Mouse (Mus musculus) limb, embryonic 10.5 days (tissue): ENCODE results near the gene Ppp1r13l. TPM values are rescaled to one million over a fixed set of nuclear protein-coding genes. Genes with fewer than 3 reads are reported as not detected.
A peak's percentile ranks its signal among the peaks of the same experiment; 100 is the strongest.

Source experiments
- DNase-seq: peaks from one replicate; pipeline ENCODE4 v3.0.0-alpha.2; 2017; ENCODE audit warnings: low spot score
- H3K27ac ChIP-seq: fragments of 300-500 bp; sonication (generic); 2 replicates; pipeline ENCODE4 v1.5.1; 2016; ENCODE audit warnings: mild to moderate bottlenecking
- H3K27me3 ChIP-seq: fragments of 300-500 bp; sonication (generic); 2 replicates; pipeline ENCODE4 v1.6.1; 2016; ENCODE audit warnings: low read depth, mild to moderate bottlenecking; ENCODE audit not compliant: poor library complexity, severe bottlenecking
- H3K36me3 ChIP-seq: fragments of 300-500 bp; sonication (generic); 2 replicates; pipeline ENCODE4 v1.6.1; 2016; ENCODE audit warnings: mild to moderate bottlenecking, moderate library complexity
- H3K4me1 ChIP-seq: fragments of 300-500 bp; sonication (generic); 2 replicates; pipeline ENCODE4 v1.6.1; 2016
- H3K4me3 ChIP-seq: fragments of 300-500 bp; sonication (generic); 2 replicates; pipeline ENCODE4 v1.5.1; 2016; ENCODE audit warnings: mild to moderate bottlenecking, moderate library complexity
- H3K9me3 ChIP-seq: fragments of 300-500 bp; sonication (generic); replicated peaks from 2 replicates; pipeline ENCODE4 v1.6.1; 2016; ENCODE audit warnings: mild to moderate bottlenecking
- WGBS: fragments of 180-500 bp; shearing (Covaris S2); methylation state at CpG from one replicate; pipeline ENCODE4 v1.1.7; 2016; 5-methylcytosine and 5-hydroxymethylcytosine counted together
- polyA plus RNA-seq: library from polyadenylated mRNA; unstranded; fragments of >200 nt; fragmentation: Nextera tagmentation; extraction: Ambion mirVana; gene quantifications from 2 replicates; pipeline ENCODE4 v1.2.1, GENCODE M21; 2016

The Ppp1r13l gene
- polyA plus RNA-seq, 1 experiment from 2014 or later, result 7.0 TPM

DNA sequence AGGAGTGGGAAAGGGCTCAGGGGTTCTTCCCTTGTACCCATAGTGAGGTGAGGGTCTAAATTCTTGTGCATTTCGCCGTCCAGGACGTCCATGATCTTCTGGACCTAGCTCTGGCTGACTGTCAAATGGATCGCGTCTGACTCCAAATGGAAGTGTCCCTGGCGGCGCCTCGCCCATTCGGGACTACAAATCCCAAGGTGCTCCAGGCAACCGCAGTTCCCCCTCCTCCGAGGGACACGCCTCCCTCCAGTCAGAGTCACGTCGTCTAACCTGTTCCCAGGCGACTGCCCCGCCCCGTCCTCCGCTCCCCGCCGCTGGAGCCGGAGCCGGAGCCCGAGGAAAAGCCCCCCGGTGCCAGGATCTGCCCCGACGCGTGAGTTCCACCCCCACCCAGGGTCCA is 1.4 kb downstream of the Ppp1r13l start:
- peak; percentile 87 for DNase-seq
- no peaks in the 10 kb centered on the region for H3K9me3 ChIP-seq
- H3K27ac ChIP-seq, result peak overlapping the region; percentile 43
- H3K4me3 ChIP-seq, result peak overlapping the region; percentile 87
- peaks cover 37% of the 10 kb centered on the region for H3K4me1 ChIP-seq
- peaks cover 26% of the 10 kb centered on the region for H3K27me3 ChIP-seq
- peaks cover 24% of the 10 kb centered on the region for H3K36me3 ChIP-seq
- WGBS, result under 1% methylated on average over 27 of the region's 27 CpGs

DNA sequence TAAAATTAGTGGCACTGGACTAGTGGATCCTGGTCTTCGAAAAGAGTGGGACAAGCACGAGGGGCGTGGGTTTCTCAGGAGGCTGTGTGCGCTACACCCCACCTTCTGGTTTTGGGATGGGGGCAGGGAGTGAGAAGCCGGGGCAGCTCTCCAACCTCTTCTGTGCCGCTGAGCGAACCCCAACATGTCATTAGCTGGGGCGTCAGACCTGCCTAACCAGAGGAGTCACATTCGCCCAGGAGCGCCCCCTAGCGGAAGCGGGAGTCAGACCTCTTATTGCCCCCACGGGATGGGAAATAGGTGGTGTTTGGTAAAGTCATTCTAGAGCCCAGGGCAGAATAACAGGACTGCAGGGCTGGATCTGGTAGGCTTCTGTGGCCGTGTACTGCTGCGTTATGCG is 2.2 kb downstream of the Ppp1r13l start:
- no peak overlapping the region for H3K27ac ChIP-seq
- H3K4me1 ChIP-seq, result peaks cover 37% of the 10 kb centered on the region
- peaks cover 26% of the 10 kb centered on the region for H3K27me3 ChIP-seq

DNA sequence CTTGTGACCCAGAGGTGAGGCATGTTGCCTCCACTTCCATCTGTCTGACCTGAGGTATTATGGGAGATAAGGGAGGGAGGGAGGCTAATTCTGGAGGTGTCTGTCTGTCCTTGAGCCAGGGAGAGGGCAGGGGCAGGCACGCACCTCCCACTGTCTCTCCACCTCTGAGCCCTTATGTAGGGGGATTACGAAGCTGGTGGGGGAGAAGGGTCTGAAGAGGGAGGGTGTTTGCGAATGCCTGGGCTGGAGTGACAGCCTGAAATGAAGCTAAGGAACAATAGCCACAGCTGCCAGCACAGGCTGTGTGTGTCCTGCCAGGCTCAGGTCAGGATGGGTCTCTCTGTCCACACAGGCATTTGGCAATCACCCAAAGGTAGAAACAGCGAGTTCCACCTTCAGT is 2.7 kb downstream of the Ppp1r13l start:
- H3K27me3 ChIP-seq, result peaks cover 26% of the 10 kb centered on the region
- H3K36me3 ChIP-seq, result peaks cover 11% of the 10 kb centered on the region
- DNase-seq, result no peak
- WGBS, result 56% methylated on average over 4 of the region's 4 CpGs
- no peak overlapping the region for H3K27ac ChIP-seq
- H3K9me3 ChIP-seq, result no peaks in the 10 kb centered on the region
- peak overlapping the region; percentile 18 for H3K4me3 ChIP-seq
- H3K4me1 ChIP-seq, result peaks cover 37% of the 10 kb centered on the region

More for the DNA sequence above, 2.2 kb downstream of the Ppp1r13l start:
- H3K36me3 ChIP-seq, result peaks cover 16% of the 10 kb centered on the region
- DNase-seq, result peak; percentile 81
- peak overlapping the region; percentile 87 for H3K4me3 ChIP-seq
- H3K9me3 ChIP-seq, result no peaks in the 10 kb centered on the region
- 13% methylated on average over 16 of the region's 16 CpGs for WGBS

DNA sequence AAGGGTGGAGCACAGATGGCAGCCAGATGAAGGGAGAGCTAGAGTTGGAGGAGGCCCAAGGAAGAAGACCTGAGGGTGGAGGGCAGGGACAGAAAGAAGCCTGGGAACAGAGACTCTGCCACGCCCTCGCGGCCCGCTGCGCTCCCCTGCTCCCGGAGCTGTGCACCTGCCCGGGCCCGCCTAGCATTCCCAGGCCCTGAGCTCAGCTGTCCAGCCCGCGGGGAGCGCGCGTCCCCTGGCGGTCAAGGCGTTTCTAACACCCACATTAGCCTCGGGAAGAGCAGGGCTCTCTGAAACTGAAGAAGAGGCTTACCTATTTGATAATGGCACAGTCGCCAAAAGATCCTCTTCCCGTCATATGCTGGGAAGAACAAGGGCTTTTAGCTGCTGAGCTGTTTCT is 4.3 kb downstream of the Ppp1r13l start:
- 0 out of 2 replicates have a peak overlapping the region, but pooled peaks have one; percentile 7 for H3K4me3 ChIP-seq
- peaks cover 32% of the 10 kb centered on the region for H3K4me1 ChIP-seq
- H3K36me3 ChIP-seq, result no peaks in the 10 kb centered on the region
- 2% methylated on average over 18 of the region's 18 CpGs for WGBS
- H3K27me3 ChIP-seq, result peaks cover 35% of the 10 kb centered on the region
- peak; percentile 76 for DNase-seq
- no peaks in the 10 kb centered on the region for H3K9me3 ChIP-seq
- H3K27ac ChIP-seq, result no peak overlapping the region; the same call in 1 of the 2 replicates

DNA sequence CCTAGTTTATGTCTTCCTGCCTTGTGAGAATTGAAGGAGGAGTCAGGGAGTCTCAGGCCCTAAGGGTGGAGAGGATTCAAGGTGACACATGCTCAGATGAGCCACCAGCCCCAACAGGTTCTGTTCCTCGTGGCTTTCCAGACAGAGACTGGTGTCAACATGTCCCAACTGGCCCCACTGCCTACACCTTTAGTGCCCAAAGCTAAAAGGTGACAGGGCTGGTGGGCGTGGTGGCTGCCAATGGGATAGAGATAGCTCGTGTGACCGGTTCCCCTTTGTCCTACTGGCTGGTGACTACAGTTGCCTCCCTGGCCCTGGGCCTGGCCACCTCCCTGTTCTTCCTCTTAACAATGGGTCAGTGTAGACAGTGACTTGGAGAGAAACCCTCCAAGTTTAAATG is 5.8 kb downstream of the Ppp1r13l start:
- peaks cover 50% of the 10 kb centered on the region for H3K27me3 ChIP-seq
- H3K4me3 ChIP-seq, result no peak overlapping the region
- DNase-seq, result no peak
- H3K9me3 ChIP-seq, result no peaks in the 10 kb centered on the region
- H3K27ac ChIP-seq, result no peak overlapping the region
- no peaks in the 10 kb centered on the region for H3K36me3 ChIP-seq
- peaks cover 34% of the 10 kb centered on the region for H3K4me1 ChIP-seq
- WGBS, result 68% methylated on average over 4 of the region's 4 CpGs

DNA sequence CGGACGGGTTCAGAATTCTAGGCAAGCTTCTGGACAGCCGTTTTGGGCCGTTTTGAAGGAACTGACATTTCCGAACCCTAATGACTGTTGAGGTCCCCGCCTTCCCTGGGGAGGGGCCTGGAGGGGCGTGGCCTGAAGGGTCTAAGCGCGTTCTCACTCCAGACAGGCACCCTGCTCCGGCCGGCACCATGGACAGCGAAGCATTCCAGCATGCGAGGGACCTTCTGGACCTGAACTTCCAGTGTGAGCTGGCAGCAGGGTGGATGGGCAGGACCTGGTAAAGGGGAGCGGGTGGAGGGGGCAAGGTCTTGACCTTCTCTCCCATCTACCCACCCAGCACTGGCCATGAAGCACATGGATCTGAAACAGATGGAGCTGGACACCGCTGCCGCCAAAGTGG is 8.8 kb downstream of the Ppp1r13l start:
- Histone ChIP-seq H3K9me3 (no peaks in the 10 kb centered on the region), H3K4me1 (peaks cover 15% of the 10 kb centered on the region), H3K27me3 (peaks cover 38% of the 10 kb centered on the region), H3K4me3 (no peak overlapping the region), H3K27ac (no peak overlapping the region), H3K36me3 (no peaks in the 10 kb centered on the region)
- DNase-seq, result peak; percentile 71
- 15% methylated on average over 16 of the region's 16 CpGs for WGBS

DNA sequence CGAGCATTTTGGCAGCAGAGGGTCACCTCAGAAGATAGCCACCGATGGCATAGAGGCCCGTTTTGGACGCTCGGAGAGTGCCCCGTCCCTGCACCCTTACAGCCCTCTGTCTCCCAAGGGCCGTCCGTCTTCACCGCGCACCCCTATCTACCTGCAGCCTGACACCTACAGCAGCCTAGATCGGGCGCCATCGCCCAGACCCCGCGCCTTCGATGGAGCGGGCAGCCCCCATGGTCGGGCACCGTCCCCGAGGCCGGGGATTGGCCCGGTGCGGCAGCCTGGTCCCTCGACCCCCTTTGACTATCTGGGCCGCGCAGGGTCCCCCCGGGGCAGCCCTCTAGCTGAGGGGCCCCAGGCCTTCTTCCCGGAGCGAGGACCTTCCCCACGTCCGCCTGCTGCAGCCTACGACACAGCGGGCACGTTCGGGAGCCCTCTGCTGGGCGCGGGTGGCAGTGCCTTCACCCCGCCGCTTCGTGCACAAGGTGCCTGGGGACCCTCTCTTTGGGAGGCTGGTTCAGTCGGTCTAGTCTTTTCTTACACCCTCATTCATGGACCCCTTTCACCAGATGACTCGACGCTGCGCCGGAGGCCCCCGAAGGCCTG is 10.4 kb downstream of the Ppp1r13l start:
- Histone ChIP-seq H3K27me3 (peaks cover 27% of the 10 kb centered on the region), H3K4me1 (peaks cover 15% of the 10 kb centered on the region), H3K36me3 (no peaks in the 10 kb centered on the region), H3K4me3 (peak overlapping the region; percentile 54), H3K9me3 (no peaks in the 10 kb centered on the region), H3K27ac (0 out of 2 replicates have a peak overlapping the region, but pooled peaks have one; percentile 59)
- DNase-seq, result peak; percentile 84
- WGBS, result 11% methylated on average over 46 of the region's 46 CpGs

DNA sequence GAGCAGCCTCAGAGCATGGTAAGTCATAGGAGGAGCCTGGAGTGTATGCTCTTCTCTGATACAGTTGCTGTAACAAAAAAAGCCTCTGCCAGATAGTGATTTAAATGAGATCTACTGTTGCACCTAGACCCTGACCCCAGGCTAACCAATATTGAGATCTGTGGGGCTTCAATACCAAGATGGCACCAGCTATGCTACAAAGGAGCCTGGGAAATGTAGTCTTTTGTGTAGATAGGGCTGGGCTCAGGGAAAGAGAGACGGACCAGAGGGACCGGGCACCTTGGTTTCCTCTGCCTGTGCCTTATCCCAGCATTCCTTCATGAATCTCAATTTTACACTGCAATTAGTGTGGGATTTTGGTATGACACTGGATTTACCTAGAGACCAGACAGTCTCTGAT is 13.8 kb downstream of the Ppp1r13l start:
- no peak for DNase-seq
- 90% methylated on average over 2 of the region's 2 CpGs for WGBS
- Histone ChIP-seq H3K4me1 (peaks cover 13% of the 10 kb centered on the region), H3K9me3 (no peaks in the 10 kb centered on the region), H3K27ac (no peak overlapping the region), H3K4me3 (no peak overlapping the region), H3K27me3 (peaks cover 23% of the 10 kb centered on the region), H3K36me3 (peaks cover 16% of the 10 kb centered on the region)

DNA sequence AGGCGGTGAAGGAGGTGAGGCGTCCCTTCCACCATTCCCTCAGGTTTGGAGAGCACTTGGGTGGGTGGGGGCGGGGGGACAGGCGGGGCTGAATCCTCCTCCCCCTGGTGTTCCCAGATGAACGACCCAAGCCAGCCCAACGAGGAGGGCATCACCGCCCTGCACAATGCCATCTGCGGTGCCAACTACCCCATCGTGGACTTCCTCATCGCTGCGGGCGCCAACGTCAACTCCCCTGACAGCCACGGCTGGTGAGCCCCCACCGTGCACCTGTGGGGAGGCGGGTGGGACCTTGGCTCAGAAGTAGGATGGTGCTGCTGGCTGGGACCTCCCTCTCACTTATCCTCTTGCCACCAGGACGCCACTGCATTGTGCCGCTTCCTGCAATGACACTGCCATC is 15.8 kb downstream of the Ppp1r13l start:
- peaks cover 16% of the 10 kb centered on the region for H3K36me3 ChIP-seq
- no peaks in the 10 kb centered on the region for H3K9me3 ChIP-seq
- peaks cover 3% of the 10 kb centered on the region for H3K27me3 ChIP-seq
- H3K4me3 ChIP-seq, result no peak overlapping the region
- H3K27ac ChIP-seq, result no peak overlapping the region
- H3K4me1 ChIP-seq, result no peaks in the 10 kb centered on the region
- no peak for DNase-seq
- WGBS, result 75% methylated on average over 18 of the region's 18 CpGs

DNA sequence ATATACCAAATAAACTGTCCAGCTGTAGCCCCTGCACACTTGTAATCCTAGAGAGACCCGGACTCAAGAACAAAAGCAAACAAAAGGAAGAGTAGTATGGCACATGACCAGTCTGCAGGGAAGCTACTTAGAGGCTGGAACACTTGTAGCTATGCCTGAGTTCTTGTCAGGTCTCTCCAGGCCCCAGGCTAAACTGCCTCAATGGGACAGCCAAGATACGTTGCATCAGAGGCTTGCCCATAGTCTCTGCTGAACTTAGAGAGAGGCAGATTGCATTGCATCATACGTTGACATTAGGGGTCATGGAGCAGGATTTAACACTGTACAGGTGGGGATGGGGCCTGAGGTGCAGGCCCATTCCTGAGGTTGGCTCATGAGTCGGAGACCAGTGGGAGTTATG is 16.5 kb downstream of the Ppp1r13l start:
- H3K9me3 ChIP-seq, result no peaks in the 10 kb centered on the region
- WGBS, result 87% methylated on average over 4 of the region's 4 CpGs
- H3K36me3 ChIP-seq, result peaks cover 16% of the 10 kb centered on the region
- H3K27ac ChIP-seq, result no peak overlapping the region
- H3K4me3 ChIP-seq, result no peak overlapping the region
- DNase-seq, result no peak
- no peaks in the 10 kb centered on the region for H3K27me3 ChIP-seq
- H3K4me1 ChIP-seq, result no peaks in the 10 kb centered on the region

DNA sequence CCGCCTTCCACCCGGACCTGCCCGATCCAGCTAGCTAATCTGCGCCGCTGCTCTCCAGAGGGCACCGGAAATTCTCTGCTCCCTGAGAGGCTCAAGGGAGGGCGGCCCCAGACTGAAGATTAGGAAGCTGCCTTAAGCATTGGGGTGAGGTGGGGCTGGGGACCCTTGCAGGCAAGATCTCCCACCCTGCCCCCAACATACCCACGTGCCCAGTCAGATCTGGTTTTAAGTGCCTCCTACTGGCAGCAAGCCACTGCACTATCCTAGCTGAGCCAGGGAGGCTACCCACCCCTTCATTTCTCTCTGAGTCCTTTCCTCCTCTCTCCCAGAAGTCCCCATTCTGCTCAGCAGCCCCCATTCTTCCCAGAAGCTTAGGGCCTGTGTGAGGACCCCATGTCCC is 18.5 kb downstream of the Ppp1r13l start:
- Histone ChIP-seq H3K27ac (no peak overlapping the region), H3K4me1 (peaks cover 6% of the 10 kb centered on the region), H3K9me3 (no peaks in the 10 kb centered on the region), H3K36me3 (peaks cover 16% of the 10 kb centered on the region), H3K4me3 (no peak overlapping the region), H3K27me3 (no peaks in the 10 kb centered on the region)
- 67% methylated on average over 8 of the region's 8 CpGs for WGBS
- DNase-seq, result no peak

DNA sequence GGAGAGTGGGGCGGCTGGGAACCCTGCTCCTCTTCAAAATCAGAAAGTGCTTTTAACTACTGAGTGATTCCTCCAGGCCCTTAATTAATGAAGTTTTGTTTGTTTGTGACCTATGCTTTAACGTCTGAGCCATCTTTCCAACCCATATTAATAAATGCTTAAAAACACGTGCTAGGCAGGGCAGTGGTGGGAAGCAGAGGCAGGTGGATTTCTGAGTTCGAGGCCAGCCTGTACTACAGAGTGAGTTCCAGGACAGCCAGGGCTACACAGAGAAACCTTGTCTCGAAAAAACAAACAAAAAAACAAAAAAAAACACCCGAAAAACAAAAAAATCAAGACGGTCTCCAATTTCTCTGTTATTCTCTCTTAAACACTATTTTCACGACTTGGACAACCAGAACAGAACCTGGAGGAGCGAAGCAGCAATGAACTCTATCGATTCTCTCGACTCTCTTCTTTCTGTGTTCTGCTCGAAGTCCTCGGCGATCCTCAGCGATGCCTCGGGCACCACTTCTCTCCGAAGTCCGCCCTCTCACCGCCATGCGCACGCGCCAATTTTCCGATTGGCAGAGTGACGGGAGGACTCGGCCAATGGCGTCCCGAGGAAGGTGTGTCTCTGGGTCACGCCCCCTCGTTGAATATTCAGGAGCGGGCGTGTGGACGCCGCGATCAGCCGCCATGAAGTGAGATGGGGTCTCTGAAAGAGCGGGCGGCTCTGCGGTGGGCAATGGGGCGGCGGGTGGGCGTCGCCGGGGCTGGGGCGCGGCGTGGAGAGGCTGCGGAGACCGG is 22.0 kb downstream of the Ppp1r13l start, which contains the start of gene Ercc2:
Gene Ercc2, plus strand, starts transcription at position 634 of the 789 bp plus-strand sequence.
- H3K4me3 ChIP-seq, result peak within 1 kb of the TSS; percentile 95
- peak within 1 kb of the TSS; percentile 81 for H3K27ac ChIP-seq
- H3K9me3 ChIP-seq, result no peaks in the 10 kb centered on the region
- peaks cover 14% of the 10 kb centered on the region for H3K4me1 ChIP-seq
- peak; percentile 99 for DNase-seq
- H3K27me3 ChIP-seq, result no peaks in the 10 kb centered on the region
- H3K36me3 ChIP-seq, result peaks cover 39% of the 10 kb centered on the region
- 7% methylated on average over 48 of the region's 48 CpGs for WGBS

DNA sequence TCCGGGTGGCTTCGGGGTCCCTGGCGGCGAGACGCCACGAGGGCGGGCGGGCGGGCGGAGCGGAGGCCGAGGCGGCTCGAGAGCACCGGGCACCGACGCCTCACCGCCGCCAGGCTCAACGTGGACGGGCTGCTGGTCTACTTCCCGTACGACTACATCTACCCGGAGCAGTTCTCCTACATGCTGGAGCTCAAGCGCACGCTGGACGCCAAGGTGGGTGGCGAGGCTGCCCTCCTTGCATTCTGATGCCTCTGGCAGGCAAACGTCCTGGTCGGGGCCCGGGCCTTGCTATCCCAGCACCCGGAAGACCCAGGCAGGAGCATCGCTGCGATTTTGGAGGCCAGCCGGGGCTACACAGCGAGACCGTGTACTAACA is 22.6 kb downstream of the Ppp1r13l start:
- Histone ChIP-seq H3K4me3 (peak overlapping the region; percentile 95), H3K4me1 (peaks cover 14% of the 10 kb centered on the region), H3K36me3 (peaks cover 45% of the 10 kb centered on the region), H3K27me3 (no peaks in the 10 kb centered on the region), H3K9me3 (no peaks in the 10 kb centered on the region), H3K27ac (peak overlapping the region; percentile 81)
- under 1% methylated on average over 37 of the region's 37 CpGs for WGBS
- DNase-seq, result no peak
